Mouse (Mus musculus): Measurements from ENCODE around the gene Rai14. TPM values are rescaled to one million over a fixed set of nuclear protein-coding genes. Genes with fewer than 3 reads are reported as not detected.

Gene Rai14
- polyA plus RNA-seq, 1 experiment from 2014 or later: 81.3 TPM

- H3K4me1 ChIP-seq: peaks cover 10% of the 10 kb centered on the region
- no peak for ATAC-seq (ENCODE audit: low FRiP score, low read depth)
- H3K9me3 ChIP-seq: no peaks in the 10 kb centered on the region
- no peak overlapping the region for H3K4me3 ChIP-seq
- H3K27me3 ChIP-seq: no peaks in the 10 kb centered on the region
- H3K27ac ChIP-seq (replicated peaks): no peak overlapping the region
- peaks cover 22% of the 10 kb centered on the region for H3K36me3 ChIP-seq
- WGBS: 83% methylated on average over 16 of the region's 16 CpGs
- H3K9ac ChIP-seq (replicated peaks): no peak overlapping the region
- H3K4me2 ChIP-seq (replicated peaks): no peak overlapping the region
Observed at GRCm38 (mm10) chr15:10628131-10628979, 86.1 kb downstream of the Rai14 start.

- Histone ChIP-seq H3K4me3 (no peak overlapping the region), H3K4me1 (peaks cover 10% of the 10 kb centered on the region), H3K27ac (replicated peaks) (no peak overlapping the region), H3K27me3 (no peaks in the 10 kb centered on the region), H3K36me3 (peaks cover 11% of the 10 kb centered on the region), H3K9me3 (0 out of 2 replicates have a peak, but pooled peaks cover 3% of the 10 kb centered on the region), H3K9ac (replicated peaks) (no peak overlapping the region), H3K4me2 (replicated peaks) (no peak overlapping the region)
- WGBS: 56% methylated on average over 10 of the region's 10 CpGs
- ATAC-seq (ENCODE audit: low FRiP score, low read depth): no peak
Observed at GRCm38 (mm10) chr15:10623571-10624227, 90.7 kb downstream of the Rai14 start.

GRCm38 (mm10) chr15:10621194-10621593, 93.2 kb downstream of the Rai14 start:
- Histone ChIP-seq H3K9ac (replicated peaks) (no peak overlapping the region), H3K27ac (replicated peaks) (no peak overlapping the region), H3K9me3 (0 out of 2 replicates have a peak, but pooled peaks cover 6% of the 10 kb centered on the region), H3K4me3 (no peak overlapping the region), H3K27me3 (no peaks in the 10 kb centered on the region), H3K4me2 (replicated peaks) (no peak overlapping the region), H3K4me1 (peaks cover 6% of the 10 kb centered on the region; the same call in 1 of the 2 replicates), H3K36me3 (peaks cover 16% of the 10 kb centered on the region)
- WGBS: 95% methylated on average over 8 of the region's 8 CpGs
- no peak for ATAC-seq (ENCODE audit: low FRiP score, low read depth)

GRCm38 (mm10) chr15:10619678-10620077, 94.7 kb downstream of the Rai14 start:
- 95% methylated on average over 3 of the region's 3 CpGs for WGBS
- H3K27ac ChIP-seq (replicated peaks): no peak overlapping the region
- ATAC-seq (ENCODE audit: low FRiP score, low read depth): no peak

GRCm38 (mm10) chr15:10618276-10618675, 96.1 kb downstream of the Rai14 start:
- Histone ChIP-seq H3K4me3 (no peak overlapping the region), H3K9me3 (0 out of 2 replicates have a peak, but pooled peaks cover 6% of the 10 kb centered on the region), H3K4me1 (no peaks in the 10 kb centered on the region), H3K9ac (replicated peaks) (no peak overlapping the region), H3K4me2 (replicated peaks) (no peak overlapping the region), H3K27me3 (no peaks in the 10 kb centered on the region), H3K27ac (replicated peaks) (no peak overlapping the region), H3K36me3 (peaks cover 16% of the 10 kb centered on the region)
- no peak for ATAC-seq (ENCODE audit: low FRiP score, low read depth)
- WGBS: 91% methylated on average over 2 of the region's 2 CpGs

More at GRCm38 (mm10) chr15:10619678-10620077, 94.7 kb downstream of the Rai14 start:
- H3K4me3 ChIP-seq: no peak overlapping the region
- H3K4me2 ChIP-seq (replicated peaks): no peak overlapping the region
- H3K4me1 ChIP-seq: peaks cover 1% of the 10 kb centered on the region; the same call in 1 of the 2 replicates
- peaks cover 16% of the 10 kb centered on the region for H3K36me3 ChIP-seq
- no peak overlapping the region for H3K9ac ChIP-seq (replicated peaks)
- no peaks in the 10 kb centered on the region for H3K27me3 ChIP-seq
- 0 out of 2 replicates have a peak, but pooled peaks cover 6% of the 10 kb centered on the region for H3K9me3 ChIP-seq

- no peak overlapping the region for H3K4me3 ChIP-seq
- no peak for ATAC-seq (ENCODE audit: low FRiP score, low read depth)
- H3K4me1 ChIP-seq: peaks cover 7% of the 10 kb centered on the region
- H3K4me2 ChIP-seq (replicated peaks): no peak overlapping the region
- H3K9me3 ChIP-seq: 0 out of 2 replicates have a peak, but pooled peaks cover 6% of the 10 kb centered on the region
- H3K27me3 ChIP-seq: no peaks in the 10 kb centered on the region
- WGBS: 83% methylated on average over 6 of the region's 6 CpGs
- H3K9ac ChIP-seq (replicated peaks): no peak overlapping the region
- H3K36me3 ChIP-seq: peaks cover 16% of the 10 kb centered on the region
- no peak overlapping the region for H3K27ac ChIP-seq (replicated peaks)
Observed at GRCm38 (mm10) chr15:10616001-10616400, 98.4 kb downstream of the Rai14 start.

GRCm38 (mm10) chr15:10611040-10611439, 103.4 kb downstream of the Rai14 start:
- Histone ChIP-seq H3K27me3 (no peaks in the 10 kb centered on the region), H3K9ac (replicated peaks) (no peak overlapping the region), H3K9me3 (no peaks in the 10 kb centered on the region), H3K4me1 (peaks cover 9% of the 10 kb centered on the region), H3K36me3 (peaks cover 12% of the 10 kb centered on the region), H3K4me3 (no peak overlapping the region), H3K27ac (replicated peaks) (no peak overlapping the region), H3K4me2 (replicated peaks) (no peak overlapping the region)
- ATAC-seq (ENCODE audit: low FRiP score, low read depth): peak; percentile 54; the same call in 1 of the 2 replicates
- WGBS: 41% methylated on average over 9 of the region's 9 CpGs

- peaks cover 9% of the 10 kb centered on the region for H3K4me1 ChIP-seq
- WGBS: 95% methylated on average over 4 of the region's 4 CpGs
- no peak overlapping the region for H3K9ac ChIP-seq (replicated peaks)
- H3K27ac ChIP-seq (replicated peaks): no peak overlapping the region
- no peaks in the 10 kb centered on the region for H3K27me3 ChIP-seq
- peaks cover 31% of the 10 kb centered on the region for H3K36me3 ChIP-seq
- no peak overlapping the region for H3K4me2 ChIP-seq (replicated peaks)
- H3K4me3 ChIP-seq: no peak overlapping the region
- H3K9me3 ChIP-seq: no peaks in the 10 kb centered on the region; the same call in 1 of the 2 replicates
- no peak for ATAC-seq (ENCODE audit: low FRiP score, low read depth)
Observed at GRCm38 (mm10) chr15:10609107-10609506, 105.3 kb downstream of the Rai14 start.

GRCm38 (mm10) chr15:10608508-10609098, 105.8 kb downstream of the Rai14 start:
- Histone ChIP-seq H3K9me3 (peaks cover 5% of the 10 kb centered on the region), H3K4me3 (no peak overlapping the region), H3K4me2 (replicated peaks) (no peak overlapping the region), H3K27me3 (no peaks in the 10 kb centered on the region), H3K27ac (replicated peaks) (no peak overlapping the region), H3K9ac (replicated peaks) (no peak overlapping the region), H3K4me1 (peaks cover 9% of the 10 kb centered on the region), H3K36me3 (peaks cover 36% of the 10 kb centered on the region)
- ATAC-seq (ENCODE audit: low FRiP score, low read depth): no peak
- 90% methylated on average over 6 of the region's 6 CpGs for WGBS

- H3K4me1 ChIP-seq: 0 out of 2 replicates have a peak, but pooled peaks cover 4% of the 10 kb centered on the region
- no peak overlapping the region for H3K4me3 ChIP-seq
- H3K9ac ChIP-seq (replicated peaks): no peak overlapping the region
- H3K27me3 ChIP-seq: no peaks in the 10 kb centered on the region
- ATAC-seq (ENCODE audit: low FRiP score, low read depth): no peak
- H3K9me3 ChIP-seq: peaks cover 5% of the 10 kb centered on the region
- 70% methylated on average over 7 of the region's 7 CpGs for WGBS
- H3K36me3 ChIP-seq: peaks cover 15% of the 10 kb centered on the region
- H3K4me2 ChIP-seq (replicated peaks): no peak overlapping the region
- H3K27ac ChIP-seq (replicated peaks): no peak overlapping the region
Observed at GRCm38 (mm10) chr15:10599413-10599812, 115.0 kb downstream of the Rai14 start.

GRCm38 (mm10) chr15:10598259-10599225, 115.9 kb downstream of the Rai14 start:
- 0 out of 2 replicates have a peak, but pooled peaks cover 4% of the 10 kb centered on the region for H3K4me1 ChIP-seq
- H3K4me3 ChIP-seq: no peak overlapping the region
- H3K9me3 ChIP-seq: no peaks in the 10 kb centered on the region
- H3K9ac ChIP-seq (replicated peaks): no peak overlapping the region
- ATAC-seq (ENCODE audit: low FRiP score, low read depth): no peak
- H3K4me2 ChIP-seq (replicated peaks): no peak overlapping the region
- 69% methylated on average over 16 of the region's 16 CpGs for WGBS
- 0 out of 2 replicates have a peak, but pooled peaks cover 9% of the 10 kb centered on the region for H3K36me3 ChIP-seq
- no peaks in the 10 kb centered on the region for H3K27me3 ChIP-seq
- H3K27ac ChIP-seq (replicated peaks): no peak overlapping the region
